Mouse (Mus musculus): ENCODE results near the gene Igfbp6. TPM values are rescaled to one million over a fixed set of nuclear protein-coding genes. Genes with fewer than 3 reads are reported as not detected.

The Igfbp6 gene
- polyA plus RNA-seq, 1 experiment from 2014 or later: 0.26 TPM

DNA sequence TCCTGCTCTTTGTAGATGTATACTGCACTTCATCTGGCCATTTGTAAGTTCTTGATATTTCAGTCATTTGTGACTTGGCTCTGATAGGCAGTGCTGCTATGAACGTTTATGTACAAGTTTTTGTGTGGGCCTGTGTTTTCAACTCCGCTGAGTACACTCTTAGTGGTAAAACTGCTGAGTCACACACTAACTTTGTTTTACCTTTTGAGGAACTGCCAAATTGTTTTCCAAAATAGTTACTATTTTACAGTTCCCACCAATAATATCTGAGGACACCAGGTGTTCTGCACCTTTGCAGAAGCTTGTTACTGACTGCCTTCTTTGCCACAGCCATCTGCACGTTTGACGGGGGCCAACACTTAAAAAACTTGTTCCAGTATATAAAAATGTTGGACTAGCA is 50.3 kb downstream of the Igfbp6 start:
- Histone ChIP-seq H3K4me3 (no peak overlapping the region), H3K27ac (replicated peaks) (no peak overlapping the region), H3K36me3 (replicated peaks) (peaks cover 12% of the 10 kb centered on the region; the same call in 1 of the 2 replicates), H3K27me3 (replicated peaks; ENCODE audit: low read depth, poor library complexity, severe bottlenecking) (no peaks in the 10 kb centered on the region), H3K9me3 (no peaks in the 10 kb centered on the region), H3K4me1 (peaks cover 21% of the 10 kb centered on the region)
- no peak for DNase-seq (ENCODE audit: low spot score)
- 87% methylated on average over 4 of the region's 4 CpGs for WGBS

DNA sequence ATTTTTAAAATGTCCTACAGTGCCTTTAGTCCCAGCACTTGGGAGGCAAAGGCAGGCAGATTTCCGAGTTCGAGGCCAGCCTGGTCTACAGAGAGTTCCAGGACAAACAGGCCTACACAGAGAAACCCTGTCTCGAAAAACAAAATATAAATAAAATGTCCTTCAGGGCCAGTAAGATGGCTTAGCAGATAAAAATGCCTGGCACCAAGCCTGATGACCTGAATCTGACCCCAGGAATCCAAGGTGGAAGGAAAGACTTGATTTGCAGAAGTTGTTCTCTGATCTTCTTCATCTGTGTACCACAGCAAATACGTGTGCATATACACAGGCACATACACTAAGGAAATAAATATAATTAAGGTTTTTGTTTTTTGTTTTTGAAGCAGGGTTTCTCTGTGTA is 51.2 kb downstream of the Igfbp6 start:
- H3K4me3 ChIP-seq: no peak overlapping the region
- H3K27ac ChIP-seq (replicated peaks): no peak overlapping the region
- H3K9me3 ChIP-seq: no peaks in the 10 kb centered on the region
- DNase-seq (ENCODE audit: low spot score): no peak
- H3K27me3 ChIP-seq (replicated peaks; ENCODE audit: low read depth, poor library complexity, severe bottlenecking): no peaks in the 10 kb centered on the region
- 87% methylated on average over 4 of the region's 4 CpGs for WGBS
- peaks cover 17% of the 10 kb centered on the region for H3K36me3 ChIP-seq (replicated peaks)
- peaks cover 21% of the 10 kb centered on the region for H3K4me1 ChIP-seq

DNA sequence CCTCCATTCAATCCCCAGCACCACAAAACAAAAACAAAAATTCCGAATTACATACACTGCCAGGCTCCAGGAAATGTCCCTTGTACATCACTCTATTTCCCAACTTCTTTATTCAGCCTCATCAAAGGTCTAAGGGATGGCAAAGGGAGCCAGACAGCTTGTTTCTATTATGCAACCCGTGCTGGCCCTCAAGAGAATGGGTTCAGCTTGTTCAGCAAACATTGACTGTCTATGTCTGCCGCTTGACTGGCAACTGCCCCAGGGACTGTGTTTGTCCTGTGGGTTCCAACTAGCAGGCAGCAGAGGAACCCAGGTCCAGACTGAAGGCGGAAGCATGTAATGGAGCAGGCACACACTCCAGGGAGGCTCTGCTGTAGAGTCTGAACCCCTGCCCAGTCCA is 54.7 kb downstream of the Igfbp6 start:
- 75% methylated on average over 4 of the region's 4 CpGs for WGBS
- no peak overlapping the region for H3K27ac ChIP-seq (replicated peaks)
- DNase-seq (ENCODE audit: low spot score): no peak
- H3K27me3 ChIP-seq (replicated peaks; ENCODE audit: low read depth, poor library complexity, severe bottlenecking): no peaks in the 10 kb centered on the region
- H3K4me1 ChIP-seq: peaks cover 12% of the 10 kb centered on the region
- H3K36me3 ChIP-seq (replicated peaks): peaks cover 20% of the 10 kb centered on the region
- H3K9me3 ChIP-seq: no peaks in the 10 kb centered on the region
- H3K4me3 ChIP-seq: no peak overlapping the region

Other genes starting within 250 kb of the Igfbp6 start
- gene Krt4, start 219.6 kb upstream of the Igfbp6 start, polyA plus RNA-seq (2016; fragmentation: Nextera tagmentation; extraction: Ambion mirVana): not detected in 2 replicates
- 0.20 and 0.49 TPM in 2 replicates for gene Krt79, start 204.0 kb upstream of the Igfbp6 start, polyA plus RNA-seq (2016; fragmentation: Nextera tagmentation; extraction: Ambion mirVana)
- gene Krt78, start 190.1 kb upstream of the Igfbp6 start, polyA plus RNA-seq (2016; fragmentation: Nextera tagmentation; extraction: Ambion mirVana): not detected in 2 replicates
- 86.3 and 91.9 TPM in 2 replicates for gene Krt8, start 139.9 kb upstream of the Igfbp6 start, polyA plus RNA-seq (2016; fragmentation: Nextera tagmentation; extraction: Ambion mirVana)
- 95.2 and 101 TPM in 2 replicates for gene Krt18, start 116.2 kb upstream of the Igfbp6 start, polyA plus RNA-seq (2016; fragmentation: Nextera tagmentation; extraction: Ambion mirVana)
- gene Eif4b, start 70.6 kb upstream of the Igfbp6 start, polyA plus RNA-seq (2016; fragmentation: Nextera tagmentation; extraction: Ambion mirVana): 133 and 136 TPM in 2 replicates
- 12.3 and 14.9 TPM in 2 replicates for gene Tns2, start 43.9 kb upstream of the Igfbp6 start, polyA plus RNA-seq (2016; fragmentation: Nextera tagmentation; extraction: Ambion mirVana)
- 12.7 and 13.2 TPM in 2 replicates for gene Spryd3, start 8.1 kb upstream of the Igfbp6 start, polyA plus RNA-seq (2016; fragmentation: Nextera tagmentation; extraction: Ambion mirVana)
- gene Soat2, start 6.2 kb downstream of the Igfbp6 start, polyA plus RNA-seq (2016; fragmentation: Nextera tagmentation; extraction: Ambion mirVana): 0.09 and 0.18 TPM in 2 replicates
- gene Zfp740, start 58.9 kb downstream of the Igfbp6 start, polyA plus RNA-seq (2016; fragmentation: Nextera tagmentation; extraction: Ambion mirVana): 77.6 and 79.3 TPM in 2 replicates
- gene Csad, start 60.4 kb downstream of the Igfbp6 start, polyA plus RNA-seq (2016; fragmentation: Nextera tagmentation; extraction: Ambion mirVana): 48.6 and 48.7 TPM in 2 replicates
- gene Itgb7, start 87.6 kb downstream of the Igfbp6 start, polyA plus RNA-seq (2016; fragmentation: Nextera tagmentation; extraction: Ambion mirVana): 1.1 and 1.6 TPM in 2 replicates
- gene Rarg, start 113.2 kb downstream of the Igfbp6 start, polyA plus RNA-seq (2016; fragmentation: Nextera tagmentation; extraction: Ambion mirVana): 77.8 and 90.2 TPM in 2 replicates
- 0.75 and 1.3 TPM in 2 replicates for gene Gm9918, start 126.2 kb downstream of the Igfbp6 start, polyA plus RNA-seq (2016; fragmentation: Nextera tagmentation; extraction: Ambion mirVana)
- gene Mfsd5, start 135.1 kb downstream of the Igfbp6 start, polyA plus RNA-seq (2016; fragmentation: Nextera tagmentation; extraction: Ambion mirVana): 63.2 and 66.4 TPM in 2 replicates
- 55.4 and 57.6 TPM in 2 replicates for gene Espl1, start 151.9 kb downstream of the Igfbp6 start, polyA plus RNA-seq (2016; fragmentation: Nextera tagmentation; extraction: Ambion mirVana)
- gene Pfdn5, start 181.8 kb downstream of the Igfbp6 start, polyA plus RNA-seq (2016; fragmentation: Nextera tagmentation; extraction: Ambion mirVana): 353 and 356 TPM in 2 replicates
- gene Myg1, start 187.3 kb downstream of the Igfbp6 start, polyA plus RNA-seq (2016; fragmentation: Nextera tagmentation; extraction: Ambion mirVana): 123 and 126 TPM in 2 replicates
- 135 and 137 TPM in 2 replicates for gene Aaas, start 206.4 kb downstream of the Igfbp6 start, polyA plus RNA-seq (2016; fragmentation: Nextera tagmentation; extraction: Ambion mirVana)
- gene Sp7, start 222.8 kb downstream of the Igfbp6 start, polyA plus RNA-seq (2016; fragmentation: Nextera tagmentation; extraction: Ambion mirVana): 1.4 and 1.7 TPM in 2 replicates